Mouse (Mus musculus): ENCODE measurements at regions not wholly inside any gene's neighbourhood (a gene's known extent, or its start where the extent isn't known, plus 50 kb on each side); places are given as distances from the start of the nearest gene placed in this dataset.

DNA sequence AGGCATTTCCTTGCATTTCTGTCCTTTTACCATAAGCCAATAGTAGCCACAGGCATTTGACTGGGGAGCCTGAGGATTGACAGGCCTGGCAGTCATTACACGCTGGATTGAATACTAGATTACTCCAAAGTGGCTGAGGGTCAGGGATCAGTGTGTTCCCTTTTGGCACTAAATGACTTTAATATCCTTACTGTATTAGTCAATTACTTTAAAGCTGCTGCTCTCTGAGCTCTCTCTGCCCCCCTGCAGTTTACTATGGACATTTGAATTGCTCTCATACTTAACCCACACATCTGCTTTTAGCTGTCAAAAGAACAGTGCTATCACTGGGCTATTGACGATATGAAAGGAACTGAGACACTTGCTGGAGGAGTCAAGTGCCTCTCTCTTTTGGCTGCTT lies 262.1 kb downstream of the Tfec start:
- 19% methylated on average over 2 of the region's 2 CpGs for WGBS
- no peak for DNase-seq
- no peaks in the 10 kb centered on the region for H3K4me1 ChIP-seq (ENCODE audit: control insufficient read depth, insufficient read depth, low read length)
- no peak overlapping the region for H3K4me3 ChIP-seq (replicated peaks; ENCODE audit: insufficient read depth, low read depth, low read length)
- H3K27me3 ChIP-seq (ENCODE audit: control insufficient read depth, insufficient read depth, low read length): no peaks in the 10 kb centered on the region
- TF ChIP-seq CTCF (IDR thresholded peaks at IDR 0.05; ENCODE audit: borderline replicate concordance, insufficient read depth, low read depth, low read length) (no peak), POLR2A (IDR thresholded peaks at IDR 0.05; ENCODE audit: borderline replicate concordance, insufficient read depth, low read length) (no peak)
- H3K27ac ChIP-seq (ENCODE audit: insufficient read depth, low read length): no peak overlapping the region

DNA sequence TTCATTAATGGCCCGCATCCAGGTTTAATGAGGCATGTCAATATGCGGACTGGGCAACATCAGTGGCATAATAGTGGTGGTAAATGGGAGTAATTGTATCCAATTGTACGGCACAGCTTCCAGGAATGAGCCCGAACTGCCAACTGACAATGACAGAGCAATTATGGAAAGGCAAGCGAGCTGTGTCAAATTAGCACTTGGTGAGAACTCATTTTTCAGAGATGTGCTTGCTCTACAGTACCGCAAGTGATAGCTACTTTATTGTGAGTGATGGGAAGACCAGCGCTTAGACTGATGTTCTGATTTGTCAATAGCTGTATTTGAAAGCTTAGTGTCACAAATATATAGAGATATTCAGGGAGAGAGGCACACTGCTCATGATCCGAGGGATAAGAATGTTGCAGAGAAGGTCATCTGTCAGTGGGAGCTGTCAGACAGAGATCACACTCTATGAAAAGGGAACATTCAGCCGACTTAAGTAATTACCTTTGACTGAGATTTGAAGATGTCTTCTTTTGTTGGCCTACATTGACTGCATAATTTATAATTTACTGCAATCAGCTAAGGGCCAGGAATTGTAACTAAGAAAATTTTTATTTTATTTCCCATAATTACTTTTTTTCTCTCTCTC lies 290.7 kb downstream of the Tfec start:
- no peak for DNase-seq
- Histone ChIP-seq H3K4me1 (ENCODE audit: control insufficient read depth, insufficient read depth, low read length) (no peaks in the 10 kb centered on the region), H3K4me3 (replicated peaks; ENCODE audit: insufficient read depth, low read depth, low read length) (no peak overlapping the region), H3K27me3 (ENCODE audit: control insufficient read depth, insufficient read depth, low read length) (no peaks in the 10 kb centered on the region), H3K27ac (ENCODE audit: insufficient read depth, low read length) (no peak overlapping the region)
- TF ChIP-seq CTCF (IDR thresholded peaks at IDR 0.05; ENCODE audit: borderline replicate concordance, insufficient read depth, low read depth, low read length) (no peak), POLR2A (IDR thresholded peaks at IDR 0.05; ENCODE audit: borderline replicate concordance, insufficient read depth, low read length) (no peak)
- 8% methylated on average over 9 of the region's 9 CpGs for WGBS

DNA sequence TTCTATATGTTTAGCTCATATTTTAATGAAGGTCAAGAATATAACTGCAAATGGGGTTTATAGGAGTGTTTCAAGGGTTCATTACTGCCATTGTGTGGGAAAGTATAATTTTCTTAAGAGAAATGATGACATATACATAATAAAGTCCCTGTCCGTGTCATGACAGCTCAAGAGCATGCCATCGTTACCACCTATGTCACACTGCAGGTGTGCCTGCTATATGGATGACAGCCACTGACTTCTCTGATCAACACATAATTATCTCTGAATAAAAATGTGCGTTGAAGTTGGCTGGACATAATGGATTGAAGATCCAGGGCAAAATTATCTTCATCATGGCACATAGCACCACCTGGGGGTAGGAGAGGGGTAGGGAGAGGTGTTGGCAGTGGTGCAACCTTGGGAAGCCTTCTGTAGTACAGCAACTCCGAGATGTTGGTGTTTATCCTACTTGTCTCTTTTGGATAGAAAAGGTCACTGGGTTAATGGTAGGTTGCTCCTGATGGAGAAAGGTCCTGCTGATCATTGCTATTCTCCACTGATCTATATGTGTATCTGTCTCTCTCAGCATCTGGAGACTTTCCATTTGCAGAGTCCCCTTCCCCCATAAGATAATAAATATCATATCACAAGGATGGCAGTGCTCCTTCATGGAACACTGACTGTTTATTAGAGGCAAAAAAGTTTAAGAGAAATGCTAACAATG lies 291.4 kb downstream of the Tfec start:
- H3K27me3 ChIP-seq (ENCODE audit: control insufficient read depth, insufficient read depth, low read length): no peaks in the 10 kb centered on the region

DNA sequence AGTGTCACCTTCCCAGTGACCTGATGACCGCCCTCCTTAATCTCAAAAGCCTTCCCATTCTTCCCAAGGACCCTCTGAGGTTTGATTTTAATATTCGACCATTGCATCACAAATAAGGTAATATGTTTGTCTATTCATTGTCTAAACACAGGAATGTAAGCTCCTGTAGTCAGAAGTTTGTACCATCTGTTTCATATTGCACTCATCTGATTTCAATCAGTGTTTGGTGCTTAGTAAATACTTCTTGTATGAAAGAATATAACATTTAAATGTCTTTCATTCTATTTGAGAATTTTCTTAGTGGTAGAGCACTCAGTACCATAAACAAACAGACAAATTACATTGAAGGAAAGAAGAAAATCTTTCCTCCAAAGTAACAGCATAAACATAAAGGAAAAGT lies 305.8 kb downstream of the Tfec start:
- no peak for DNase-seq
- no peak for TF ChIP-seq POLR2A (IDR thresholded peaks at IDR 0.05; ENCODE audit: borderline replicate concordance, insufficient read depth, low read length)
- no peak for TF ChIP-seq CTCF (IDR thresholded peaks at IDR 0.05; ENCODE audit: borderline replicate concordance, insufficient read depth, low read depth, low read length)
- H3K27ac ChIP-seq (ENCODE audit: insufficient read depth, low read length): no peak overlapping the region
- 86% methylated on average over 2 of the region's 2 CpGs for WGBS
- no peaks in the 10 kb centered on the region for H3K27me3 ChIP-seq (ENCODE audit: control insufficient read depth, insufficient read depth, low read length)
- H3K4me1 ChIP-seq (ENCODE audit: control insufficient read depth, insufficient read depth, low read length): no peaks in the 10 kb centered on the region
- H3K4me3 ChIP-seq (replicated peaks; ENCODE audit: insufficient read depth, low read depth, low read length): no peak overlapping the region

More for the DNA sequence above, 291.4 kb downstream of the Tfec start:
- Histone ChIP-seq H3K27ac (ENCODE audit: insufficient read depth, low read length) (no peak overlapping the region), H3K4me1 (ENCODE audit: control insufficient read depth, insufficient read depth, low read length) (no peaks in the 10 kb centered on the region), H3K4me3 (replicated peaks; ENCODE audit: insufficient read depth, low read depth, low read length) (no peak overlapping the region)
- WGBS: 48% methylated on average over 4 of the region's 4 CpGs
- TF ChIP-seq POLR2A (IDR thresholded peaks at IDR 0.05; ENCODE audit: borderline replicate concordance, insufficient read depth, low read length) (no peak), CTCF (IDR thresholded peaks at IDR 0.05; ENCODE audit: borderline replicate concordance, insufficient read depth, low read depth, low read length) (no peak)
- DNase-seq: no peak

DNA sequence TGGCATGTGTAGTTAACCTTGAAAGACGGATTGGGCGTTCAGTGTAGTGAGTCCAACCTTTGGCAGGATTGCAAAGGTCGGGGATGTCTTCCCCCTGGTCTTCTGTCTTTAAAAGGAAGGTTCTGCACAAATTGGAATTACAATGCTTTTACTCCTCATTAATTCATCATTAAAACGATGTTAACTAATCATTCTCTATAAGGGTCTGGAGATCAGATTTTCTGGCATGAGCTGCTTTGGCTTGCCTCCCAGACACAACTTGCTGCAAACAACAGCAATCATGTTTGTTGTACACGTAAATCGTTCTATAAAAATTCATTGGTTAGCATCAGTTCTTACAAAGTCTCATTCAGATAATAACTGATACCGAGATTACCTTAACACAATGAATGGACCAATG lies 315.9 kb downstream of the Tfec start:
- WGBS: 31% methylated on average over 7 of the region's 7 CpGs

DNA sequence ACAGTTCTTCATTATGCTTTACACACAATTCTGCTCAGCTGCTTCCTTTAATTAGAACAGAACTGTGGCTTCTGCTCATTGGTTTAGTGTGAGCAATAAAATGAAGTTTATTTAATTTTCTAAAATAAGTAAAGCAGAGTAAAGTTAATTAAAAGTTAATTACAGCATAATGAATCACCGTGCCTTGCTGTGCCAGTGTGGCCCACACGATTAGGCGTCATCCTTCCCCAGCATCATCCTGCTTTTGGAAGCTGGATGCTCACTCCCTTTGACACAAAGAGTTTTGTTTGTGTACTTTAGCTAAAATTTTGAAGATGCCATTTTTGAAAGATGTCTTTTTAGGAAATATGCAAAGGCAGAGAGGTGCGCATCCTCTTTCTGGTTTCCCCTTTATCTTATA lies 316.4 kb downstream of the Tfec start:
- DNase-seq: no peak
- no peak overlapping the region for H3K27ac ChIP-seq (ENCODE audit: insufficient read depth, low read length)
- TF ChIP-seq POLR2A (IDR thresholded peaks at IDR 0.05; ENCODE audit: borderline replicate concordance, insufficient read depth, low read length): no peak
- TF ChIP-seq CTCF (IDR thresholded peaks at IDR 0.05; ENCODE audit: borderline replicate concordance, insufficient read depth, low read depth, low read length): no peak
- H3K4me1 ChIP-seq (ENCODE audit: control insufficient read depth, insufficient read depth, low read length): no peaks in the 10 kb centered on the region
- no peaks in the 10 kb centered on the region for H3K27me3 ChIP-seq (ENCODE audit: control insufficient read depth, insufficient read depth, low read length)
- no peak overlapping the region for H3K4me3 ChIP-seq (replicated peaks; ENCODE audit: insufficient read depth, low read depth, low read length)
- WGBS: 78% methylated on average over 4 of the region's 4 CpGs

More for the DNA sequence above, 315.9 kb downstream of the Tfec start:
- no peaks in the 10 kb centered on the region for H3K4me1 ChIP-seq (ENCODE audit: control insufficient read depth, insufficient read depth, low read length)
- H3K27me3 ChIP-seq (ENCODE audit: control insufficient read depth, insufficient read depth, low read length): no peaks in the 10 kb centered on the region
- DNase-seq: no peak
- H3K4me3 ChIP-seq (replicated peaks; ENCODE audit: insufficient read depth, low read depth, low read length): no peak overlapping the region
- TF ChIP-seq CTCF (IDR thresholded peaks at IDR 0.05; ENCODE audit: borderline replicate concordance, insufficient read depth, low read depth, low read length): no peak
- TF ChIP-seq POLR2A (IDR thresholded peaks at IDR 0.05; ENCODE audit: borderline replicate concordance, insufficient read depth, low read length): no peak
- no peak overlapping the region for H3K27ac ChIP-seq (ENCODE audit: insufficient read depth, low read length)

DNA sequence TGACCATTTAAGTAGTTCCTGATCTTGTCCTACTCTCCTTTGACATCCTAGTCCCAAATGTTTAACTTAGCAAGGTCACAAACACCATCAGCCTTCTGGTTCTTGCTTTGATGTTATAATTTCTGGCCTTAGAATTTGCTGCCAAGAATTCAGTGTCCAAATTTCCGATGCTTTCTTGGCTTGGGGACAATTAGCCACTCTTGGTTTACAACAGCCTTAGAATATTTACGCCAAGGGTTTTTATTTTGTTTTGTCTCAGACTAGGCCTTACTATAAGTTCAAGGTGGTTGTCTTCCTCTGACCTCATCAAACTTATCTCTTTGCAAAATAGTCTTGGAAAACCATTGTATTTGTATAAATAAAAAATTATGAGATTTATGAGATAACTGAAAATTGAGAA lies 322.4 kb downstream of the Tfec start:
- no peak for DNase-seq
- WGBS: 7% methylated on average over 2 of the region's 2 CpGs
- Histone ChIP-seq H3K4me1 (ENCODE audit: control insufficient read depth, insufficient read depth, low read length) (no peaks in the 10 kb centered on the region), H3K27ac (ENCODE audit: insufficient read depth, low read length) (no peak overlapping the region), H3K4me3 (replicated peaks; ENCODE audit: insufficient read depth, low read depth, low read length) (no peak overlapping the region), H3K27me3 (ENCODE audit: control insufficient read depth, insufficient read depth, low read length) (no peaks in the 10 kb centered on the region)
- TF ChIP-seq CTCF (IDR thresholded peaks at IDR 0.05; ENCODE audit: borderline replicate concordance, insufficient read depth, low read depth, low read length): no peak
- no peak for TF ChIP-seq POLR2A (IDR thresholded peaks at IDR 0.05; ENCODE audit: borderline replicate concordance, insufficient read depth, low read length)

DNA sequence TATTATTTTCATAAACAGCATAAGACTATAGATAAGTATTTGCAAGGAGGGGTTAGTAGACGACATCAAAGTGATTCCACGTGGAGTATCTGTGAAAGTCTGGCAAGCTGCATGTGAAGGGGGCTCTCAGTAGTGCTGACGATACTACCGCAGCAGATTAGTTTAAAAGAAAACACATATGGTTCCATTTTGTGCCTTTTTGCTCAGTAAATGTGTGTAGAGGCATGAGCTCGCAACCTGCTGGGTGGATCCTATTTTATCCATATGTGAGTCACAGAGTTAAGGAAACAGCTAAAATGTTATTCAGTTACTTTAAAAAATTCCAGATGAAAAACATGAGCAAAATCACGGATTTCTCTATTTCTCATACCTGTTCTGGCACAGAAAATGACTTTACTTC lies 325.4 kb downstream of the Tfec start:
- DNase-seq: no peak
- H3K4me3 ChIP-seq (replicated peaks; ENCODE audit: insufficient read depth, low read depth, low read length): no peak overlapping the region

More for the DNA sequence above, 325.4 kb downstream of the Tfec start:
- no peaks in the 10 kb centered on the region for H3K4me1 ChIP-seq (ENCODE audit: control insufficient read depth, insufficient read depth, low read length)
- WGBS: 79% methylated on average over 6 of the region's 6 CpGs
- no peak for TF ChIP-seq POLR2A (IDR thresholded peaks at IDR 0.05; ENCODE audit: borderline replicate concordance, insufficient read depth, low read length)
- TF ChIP-seq CTCF (IDR thresholded peaks at IDR 0.05; ENCODE audit: borderline replicate concordance, insufficient read depth, low read depth, low read length): no peak
- H3K27me3 ChIP-seq (ENCODE audit: control insufficient read depth, insufficient read depth, low read length): no peaks in the 10 kb centered on the region
- H3K27ac ChIP-seq (ENCODE audit: insufficient read depth, low read length): no peak overlapping the region
